Mouse (Mus musculus): ENCODE data around the gene Tead1. TPM values are rescaled to one million over a fixed set of nuclear protein-coding genes. Genes with fewer than 3 reads are reported as not detected.

Gene Tead1
- total RNA-seq, 2 experiments from 2014 or later: 12.8 to 14.6 TPM

- TF ChIP-seq CTCF (IDR thresholded peaks at IDR 0.05): no peak
- H3K27ac ChIP-seq: no peak overlapping the region
- H3K4me3 ChIP-seq: no peak overlapping the region
- intact Hi-C loops (cut with DNase I): no loop called here
- DNase-seq (ENCODE audit: extremely low spot score in 1 of 2, low spot score in 2 of 2): no peak
These were observed 64.7 kb downstream of the Tead1 start for GRCm38 (mm10) chr7:112743621-112744395.

- Histone ChIP-seq H3K4me3 (no peak overlapping the region), H3K27ac (no peak overlapping the region)
- intact Hi-C loops (cut with DNase I): no loop called here
- no peak for TF ChIP-seq CTCF (IDR thresholded peaks at IDR 0.05)
- DNase-seq (ENCODE audit: extremely low spot score in 1 of 2, low spot score in 2 of 2): no peak
These were observed 68.1 kb downstream of the Tead1 start for GRCm38 (mm10) chr7:112747187-112747586.

- no peak for TF ChIP-seq CTCF (IDR thresholded peaks at IDR 0.05)
- intact Hi-C loops (cut with DNase I): no loop called here
- Histone ChIP-seq H3K4me3 (no peak overlapping the region), H3K27ac (no peak overlapping the region)
- DNase-seq (ENCODE audit: extremely low spot score in 1 of 2, low spot score in 2 of 2): no peak
These were observed 68.7 kb downstream of the Tead1 start for GRCm38 (mm10) chr7:112747836-112748235.

GRCm38 (mm10) chr7:112748327-112748726 lies 69.2 kb downstream of the Tead1 start:
- DNase-seq (ENCODE audit: extremely low spot score in 1 of 2, low spot score in 2 of 2): no peak
- Histone ChIP-seq H3K4me3 (no peak overlapping the region), H3K27ac (no peak overlapping the region)
- no peak for TF ChIP-seq CTCF (IDR thresholded peaks at IDR 0.05)
- intact Hi-C loops (cut with DNase I): no loop called here

GRCm38 (mm10) chr7:112750101-112750500 lies 71.0 kb downstream of the Tead1 start:
- Histone ChIP-seq H3K27ac (no peak overlapping the region), H3K4me3 (no peak overlapping the region)
- intact Hi-C loops (cut with DNase I): no loop called here
- DNase-seq (ENCODE audit: extremely low spot score in 1 of 2, low spot score in 2 of 2): no peak
- no peak for TF ChIP-seq CTCF (IDR thresholded peaks at IDR 0.05)

GRCm38 (mm10) chr7:112752311-112752710 lies 73.2 kb downstream of the Tead1 start:
- H3K27ac ChIP-seq: no peak overlapping the region
- H3K4me3 ChIP-seq: no peak overlapping the region
- intact Hi-C loops (cut with DNase I): no loop called here
- DNase-seq (ENCODE audit: extremely low spot score in 1 of 2, low spot score in 2 of 2): no peak
- TF ChIP-seq CTCF (IDR thresholded peaks at IDR 0.05): no peak

GRCm38 (mm10) chr7:112753314-112753713 lies 74.2 kb downstream of the Tead1 start:
- no peak for TF ChIP-seq CTCF (IDR thresholded peaks at IDR 0.05)
- H3K4me3 ChIP-seq: no peak overlapping the region
- intact Hi-C loops (cut with DNase I): no loop called here
- no peak overlapping the region for H3K27ac ChIP-seq
- DNase-seq (ENCODE audit: extremely low spot score in 1 of 2, low spot score in 2 of 2): no peak

GRCm38 (mm10) chr7:112759359-112759975 lies 80.3 kb downstream of the Tead1 start:
- no peak for DNase-seq (ENCODE audit: extremely low spot score in 1 of 2, low spot score in 2 of 2)
- Histone ChIP-seq H3K27ac (no peak overlapping the region), H3K4me3 (no peak overlapping the region)
- TF ChIP-seq CTCF (IDR thresholded peaks at IDR 0.05): no peak
- intact Hi-C loops (cut with DNase I): no loop called here

GRCm38 (mm10) chr7:112760293-112760692 lies 81.2 kb downstream of the Tead1 start:
- DNase-seq (ENCODE audit: extremely low spot score in 1 of 2, low spot score in 2 of 2): no peak
- intact Hi-C loops (cut with DNase I): loop anchor here (5.0 kb wide), 1 partner anchor 83 kb away; the partner anchor contains the start of gene Tead1
- TF ChIP-seq CTCF (IDR thresholded peaks at IDR 0.05): no peak
- no peak overlapping the region for H3K27ac ChIP-seq
- no peak overlapping the region for H3K4me3 ChIP-seq

GRCm38 (mm10) chr7:112760782-112761181 lies 81.7 kb downstream of the Tead1 start:
- DNase-seq (ENCODE audit: extremely low spot score in 1 of 2, low spot score in 2 of 2): peak in 1 of 2 experiments; percentile 15
- Histone ChIP-seq H3K27ac (no peak overlapping the region), H3K4me3 (no peak overlapping the region)
- intact Hi-C loops (cut with DNase I): loop anchor here (5.0 kb wide), 1 partner anchor 83 kb away; the partner anchor contains the start of gene Tead1
- no peak for TF ChIP-seq CTCF (IDR thresholded peaks at IDR 0.05)

GRCm38 (mm10) chr7:112762870-112763269 lies 83.8 kb downstream of the Tead1 start:
- no peak for DNase-seq (ENCODE audit: extremely low spot score in 1 of 2, low spot score in 2 of 2)
- no peak overlapping the region for H3K27ac ChIP-seq
- TF ChIP-seq CTCF (IDR thresholded peaks at IDR 0.05): no peak; the same call in 1 of the 2 replicates
- no peak overlapping the region for H3K4me3 ChIP-seq
- intact Hi-C loops (cut with DNase I): loop anchor here (5.0 kb wide), 1 partner anchor 86 kb away; the partner anchor contains the start of gene Tead1

- intact Hi-C loops (cut with DNase I): loop anchor here (5.0 kb wide), 1 partner anchor 86 kb away; the partner anchor contains the start of gene Tead1
- no peak for TF ChIP-seq CTCF (IDR thresholded peaks at IDR 0.05)
- no peak overlapping the region for H3K4me3 ChIP-seq
- no peak overlapping the region for H3K27ac ChIP-seq
- no peak for DNase-seq (ENCODE audit: extremely low spot score in 1 of 2, low spot score in 2 of 2)
These were observed 84.4 kb downstream of the Tead1 start for GRCm38 (mm10) chr7:112763513-112763912.

All from left cerebral cortex, adult 2 months (tissue).